Mouse (Mus musculus) gonadal fat pad, adult 2 months (tissue): ENCODE measurements at regions not wholly inside any gene's neighbourhood (a gene's known extent, or its start where the extent isn't known, plus 50 kb on each side); places are given as distances from the start of the nearest gene placed in this dataset.
"Not testable (repeated sequence)": the region's sequence is repeated elsewhere in the genome, so short reads cannot be mapped to it uniquely, and the experiment has no call there.

Experiments
- DNase-seq: peaks from one replicate; pipeline ENCODE4 v3.0.0-alpha.2; 2012; ENCODE audit warnings: low read depth

DNA sequence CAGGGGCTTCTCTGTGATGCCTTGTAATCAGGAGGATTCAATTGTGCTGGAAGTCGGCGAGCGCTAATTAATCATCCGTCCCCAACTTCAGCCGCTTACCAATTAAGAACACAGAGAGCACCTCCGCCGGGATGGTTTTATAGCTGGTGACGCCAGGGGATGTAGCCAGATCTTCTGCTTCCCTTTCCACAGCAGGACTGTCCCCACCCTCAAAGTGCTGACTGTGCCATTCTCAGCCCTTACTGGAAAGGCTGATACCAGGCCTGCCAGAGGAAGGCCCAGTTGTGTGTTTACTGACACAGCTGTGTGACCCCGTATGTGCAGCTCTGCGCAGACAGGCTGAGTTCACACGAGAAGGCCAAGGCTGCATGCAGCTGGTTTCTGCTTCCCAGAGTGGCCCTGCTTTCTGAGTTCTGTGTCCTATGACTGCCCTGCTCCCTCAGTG lies 59.9 kb upstream of the Bend4 start:
- no peak for DNase-seq

- not testable (repeated sequence) for DNase-seq
These were observed 62.6 kb upstream of the Bend4 start for GRCm38 (mm10) chr5:67490709-67491108.

DNA sequence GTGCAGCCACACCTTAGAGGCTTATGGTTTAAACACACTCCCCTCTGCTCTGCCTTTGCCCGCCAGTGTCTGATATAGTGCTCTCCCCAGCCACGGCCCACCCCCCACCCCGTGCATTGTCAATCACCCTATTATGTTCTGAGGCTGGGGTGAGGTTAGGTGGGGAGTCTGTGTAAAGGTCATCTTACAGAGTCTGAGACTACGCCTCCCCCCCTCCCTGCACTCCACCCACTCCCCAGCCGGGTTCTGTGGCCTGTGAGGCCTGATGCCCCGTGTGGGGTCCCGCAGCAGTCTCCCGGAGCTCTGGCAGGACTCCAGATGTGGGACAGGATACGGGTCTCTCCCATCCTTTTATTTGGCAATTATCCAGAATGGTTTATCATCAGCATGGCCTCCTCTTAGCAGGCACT lies 64.8 kb upstream of the Bend4 start:
- no peak for DNase-seq

DNA sequence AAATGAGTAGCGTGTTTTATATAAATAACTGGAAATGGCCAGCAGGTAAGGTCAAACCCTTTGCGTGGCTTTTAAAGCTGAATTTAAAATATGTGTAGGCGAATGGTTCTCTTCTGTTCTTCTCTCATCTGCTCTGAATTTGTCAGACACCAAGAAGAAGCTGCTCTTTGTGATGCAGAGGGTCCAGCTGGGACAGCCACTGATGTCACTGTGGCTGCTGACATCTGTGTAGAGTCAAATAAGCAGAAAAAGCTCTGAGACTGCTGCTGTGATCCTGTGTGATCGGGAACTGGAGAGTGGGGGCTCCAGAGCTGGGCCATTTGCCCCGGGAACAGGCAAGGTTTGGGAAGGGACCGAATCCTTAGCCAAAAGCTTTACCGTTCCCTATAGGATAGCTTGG lies 68.6 kb upstream of the Bend4 start:
- no peak for DNase-seq

GRCm38 (mm10) chr5:67520251-67520650 lies 87.4 kb upstream of the Shisa3 start:
- DNase-seq = no peak

DNA sequence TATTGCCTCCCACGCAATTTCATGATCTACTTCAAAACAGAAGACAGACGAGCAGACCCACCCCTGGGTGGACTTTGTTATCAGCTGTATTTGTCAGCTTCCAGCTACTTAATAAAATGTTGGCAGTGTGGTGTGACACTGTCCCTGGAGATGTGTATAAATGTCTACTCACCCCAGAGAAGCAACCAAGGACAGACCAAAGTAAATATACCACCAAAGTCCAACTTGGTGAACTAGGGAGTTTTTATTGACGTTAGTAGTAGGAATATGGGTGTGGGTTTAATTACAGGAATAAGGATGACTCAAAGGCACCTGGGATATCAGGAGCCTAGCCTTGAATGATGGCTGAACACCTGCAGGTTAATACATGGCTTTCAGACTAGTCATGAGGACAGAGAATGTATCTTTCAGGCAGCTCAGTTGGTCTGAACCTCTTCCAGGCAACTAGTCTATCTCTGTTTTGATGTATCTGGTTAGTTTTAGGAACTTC lies 86.2 kb upstream of the Shisa3 start:
- DNase-seq = no peak

GRCm38 (mm10) chr5:67530149-67530548 lies 77.5 kb upstream of the Shisa3 start:
- DNase-seq = no peak

- no peak for DNase-seq
These were observed 76.7 kb upstream of the Shisa3 start for GRCm38 (mm10) chr5:67530957-67531356.

GRCm38 (mm10) chr5:67532351-67532750 lies 75.3 kb upstream of the Shisa3 start:
- peak; percentile 41 for DNase-seq

DNA sequence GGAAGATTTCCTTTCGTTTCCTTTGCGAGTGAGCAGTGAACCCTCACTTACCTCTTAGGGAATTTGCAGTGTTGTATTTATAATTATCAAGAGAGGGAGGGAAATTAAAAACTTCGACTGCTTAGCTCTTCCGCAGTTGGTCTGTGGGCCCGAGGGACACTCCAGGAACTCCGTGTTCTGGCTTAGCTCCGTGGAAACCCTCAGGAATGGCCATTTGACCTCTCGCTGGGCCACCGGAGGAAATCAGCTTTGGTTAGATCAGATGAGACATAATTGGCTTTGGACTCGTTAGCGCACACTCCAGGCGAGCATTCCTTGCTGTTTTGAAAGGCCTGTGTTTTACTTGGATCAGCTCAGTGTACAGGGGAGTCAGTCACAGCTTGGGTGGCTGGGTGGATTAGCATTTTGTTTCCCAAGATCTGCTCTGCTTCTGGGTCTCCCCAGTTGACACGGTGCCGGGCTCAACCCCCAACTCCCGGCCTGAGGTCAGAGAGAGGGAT lies 74.9 kb upstream of the Shisa3 start:
- peak; percentile 9 for DNase-seq

DNA sequence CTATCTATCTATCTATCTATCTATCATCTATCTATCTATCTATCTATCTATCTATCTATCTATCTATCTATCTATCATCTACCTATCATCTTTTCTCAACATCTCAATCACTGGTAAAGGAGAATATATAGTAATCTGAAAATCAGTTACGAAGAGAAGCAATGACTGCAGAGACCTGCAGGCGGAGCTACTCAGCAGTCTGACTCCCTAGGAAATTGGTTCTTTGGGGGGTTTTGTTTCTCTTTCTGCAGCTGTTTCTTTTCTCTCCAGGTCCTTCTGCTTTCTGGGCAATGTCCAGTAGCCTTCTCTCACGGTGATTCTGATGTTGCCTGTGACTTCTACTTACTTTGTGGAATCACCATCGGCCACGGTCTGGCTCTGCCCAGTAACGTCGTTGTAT lies 73.6 kb upstream of the Shisa3 start:
- no peak for DNase-seq

GRCm38 (mm10) chr5:67537990-67538389 lies 69.7 kb upstream of the Shisa3 start:
- no peak for DNase-seq

DNA sequence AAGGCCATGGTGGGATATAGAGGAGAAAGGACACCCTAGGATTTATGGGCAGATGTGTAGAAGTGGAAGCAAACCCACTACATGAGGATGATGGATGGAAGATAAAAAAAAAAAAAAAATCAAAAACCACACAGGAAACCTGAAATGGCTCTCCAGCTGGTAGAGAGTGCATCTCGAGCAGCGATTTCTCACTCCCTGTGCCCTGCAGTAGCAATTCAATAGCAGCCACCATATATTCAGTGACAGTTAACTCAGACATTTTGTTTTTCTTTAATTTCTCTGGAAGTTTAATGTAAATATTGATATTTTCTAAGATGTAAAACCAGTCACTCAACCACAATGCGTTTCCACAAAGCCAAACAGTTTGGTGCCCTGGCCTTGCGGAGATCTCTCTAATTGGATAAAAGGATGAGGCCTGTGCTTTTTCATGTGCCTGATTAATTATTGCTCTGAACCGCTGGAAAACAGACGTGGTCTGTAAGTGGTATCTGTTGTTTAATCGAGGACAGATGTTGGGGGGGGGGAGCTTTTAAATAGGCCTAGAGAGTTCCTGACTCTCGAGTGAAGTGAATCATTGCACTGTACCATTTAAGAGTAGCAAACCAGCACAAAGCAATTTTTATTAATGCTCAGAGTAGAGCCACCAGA lies 68.0 kb upstream of the Shisa3 start:
- DNase-seq = no peak

DNA sequence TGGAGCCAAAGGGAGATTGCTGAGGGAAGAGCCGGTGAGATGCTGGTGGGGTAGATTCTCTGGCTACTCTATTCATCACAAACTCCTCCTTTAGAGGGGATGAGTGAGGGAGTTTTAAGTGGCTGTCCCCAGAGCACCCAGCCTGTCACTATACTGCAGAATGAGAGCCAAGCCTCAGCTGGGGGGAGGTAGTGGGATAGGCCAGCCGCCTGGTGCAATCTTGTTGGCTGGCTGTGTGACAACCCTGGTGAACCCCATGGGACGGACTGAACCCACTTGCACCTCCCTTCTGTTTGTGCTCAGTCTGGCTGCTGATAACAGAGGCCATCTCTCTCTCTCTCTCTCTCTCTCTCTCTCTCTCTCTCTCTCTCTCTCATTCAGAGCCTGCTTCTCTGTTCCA lies 65.8 kb upstream of the Shisa3 start:
- DNase-seq = no peak

DNA sequence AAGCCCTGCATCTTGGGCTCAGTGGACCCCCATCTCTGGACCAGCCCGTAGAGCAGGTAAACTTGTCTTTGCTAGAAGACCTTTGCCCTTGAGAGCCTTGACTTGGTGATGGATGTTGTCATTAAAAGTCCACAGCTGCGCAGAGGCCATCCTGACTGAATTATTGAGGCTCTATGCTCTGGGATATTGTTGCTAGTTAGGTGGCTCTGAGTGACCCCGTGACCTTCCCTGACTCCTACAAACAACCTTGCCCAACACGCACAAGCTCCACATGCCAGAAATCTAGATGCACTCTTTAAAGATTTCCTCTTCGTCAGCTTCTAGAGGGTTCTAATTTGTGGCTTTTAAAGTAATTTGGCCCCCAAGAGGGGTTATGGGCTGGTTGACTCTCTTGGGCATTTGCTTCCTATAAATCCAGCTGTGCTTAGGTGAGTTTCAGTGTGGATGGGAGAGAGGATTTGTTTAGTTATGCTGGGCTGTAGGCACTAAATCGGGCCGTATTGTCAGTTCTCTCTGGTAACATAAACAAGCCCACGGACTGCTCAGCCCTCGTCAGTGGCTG lies 63.6 kb upstream of the Shisa3 start:
- DNase-seq = no peak

DNA sequence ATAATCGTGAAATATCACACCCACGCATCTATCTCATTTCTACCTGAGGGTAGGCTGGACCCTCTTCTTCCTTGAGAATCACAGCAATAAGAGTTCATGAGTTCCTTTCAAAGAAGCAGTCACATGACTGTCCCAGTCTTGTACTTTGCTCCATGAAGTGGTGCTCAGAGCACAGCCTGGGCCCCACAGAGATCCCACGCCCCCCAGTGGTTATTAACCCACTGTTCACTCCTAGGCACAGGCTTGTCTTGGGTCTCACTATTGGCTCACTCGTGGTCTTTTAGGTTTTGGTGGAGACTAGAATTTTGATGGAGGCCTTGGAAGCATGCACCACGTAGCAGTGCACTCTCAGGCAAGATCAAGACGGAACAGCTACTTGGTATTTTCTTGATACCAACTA lies 57.4 kb upstream of the Shisa3 start:
- no peak for DNase-seq

DNA sequence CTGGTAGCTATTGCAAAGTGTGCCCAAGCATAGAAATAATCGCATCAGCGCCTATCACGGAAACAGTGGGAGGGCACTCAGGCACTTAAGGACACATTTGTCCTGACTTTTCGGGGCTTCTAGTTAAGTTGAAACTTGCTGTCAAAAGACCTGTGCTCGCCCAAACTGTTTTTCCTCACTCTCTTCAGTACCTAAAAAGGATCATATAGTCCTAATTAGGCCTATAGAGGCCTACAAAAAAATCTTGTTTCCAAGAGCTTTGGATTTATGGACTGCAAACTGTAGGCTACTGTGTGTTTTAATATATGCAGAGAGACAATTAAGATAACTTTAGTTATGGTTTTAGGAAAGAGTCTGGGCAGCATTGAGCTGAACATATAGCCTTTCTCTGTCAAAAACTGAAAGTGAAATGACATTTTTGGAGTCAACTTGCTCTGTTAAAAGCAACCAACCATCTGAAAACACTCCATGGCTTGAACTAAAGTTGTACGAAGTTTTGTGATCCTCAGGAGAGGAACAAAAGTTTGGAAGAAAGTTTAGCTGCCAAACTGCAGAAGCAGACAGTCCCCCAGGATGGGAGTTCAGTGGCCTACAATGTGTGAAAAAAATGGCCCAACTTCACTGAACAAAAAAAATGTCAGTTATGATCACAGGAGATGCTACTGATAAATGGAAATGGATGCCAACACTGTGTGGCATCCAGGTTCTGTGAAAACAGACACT lies 55.9 kb upstream of the Shisa3 start:
- DNase-seq = no peak

DNA sequence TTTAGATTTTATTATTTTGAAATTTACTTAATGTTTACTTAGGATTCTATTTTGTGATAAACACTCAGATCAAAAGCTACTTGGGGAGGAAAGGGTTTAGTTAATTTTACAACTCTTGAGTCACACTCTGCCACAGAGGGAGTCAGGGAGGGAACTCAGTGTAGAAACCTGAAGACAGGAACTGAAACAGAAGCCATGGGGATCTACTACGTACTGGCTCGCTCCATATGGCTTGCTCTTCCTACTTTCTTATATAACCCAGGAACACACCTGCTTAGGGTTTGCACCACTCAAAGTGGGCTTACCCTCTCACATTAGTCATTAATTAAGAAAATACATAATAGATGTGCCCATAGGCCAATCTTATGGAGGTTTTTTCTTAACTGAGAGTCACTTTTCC lies 54.8 kb upstream of the Shisa3 start:
- DNase-seq = no peak
